Mouse (Mus musculus) cerebellum, adult 11 months (tissue): ENCODE data around the gene Riok2.
"Not testable (repeated sequence)": the region's sequence is repeated elsewhere in the genome, so short reads cannot be mapped to it uniquely, and the experiment has no call there.

Experiments used
- DNase-seq: peaks from one replicate; pipeline ENCODE4 v3.0.0; 2022

The Riok2 gene

GRCm38 (mm10) chr17:17373918-17374910 is at the start of gene Riok2:
TSS of gene Riok2 (plus strand) at chr17:17374309.
- DNase-seq = peak; percentile 91

- DNase-seq = not testable (repeated sequence)
These were observed 48.1 kb upstream of the Riok2 start for GRCm38 (mm10) chr17:17326022-17326421.

- no peak for DNase-seq
These were observed 47.5 kb upstream of the Riok2 start for GRCm38 (mm10) chr17:17326636-17327035.

GRCm38 (mm10) chr17:17345374-17346183 is 28.5 kb upstream of the Riok2 start:
- DNase-seq = not testable (repeated sequence)

- DNase-seq = not testable (repeated sequence)
These were observed 27.8 kb upstream of the Riok2 start for GRCm38 (mm10) chr17:17346281-17346680.

- no peak for DNase-seq
These were observed 575 bp upstream of the Riok2 start for GRCm38 (mm10) chr17:17373550-17373917.

- no peak for DNase-seq
These were observed 1.5 kb downstream of the Riok2 start for GRCm38 (mm10) chr17:17375581-17375980.

GRCm38 (mm10) chr17:17383703-17384102 is 9.6 kb downstream of the Riok2 start:
- no peak for DNase-seq

- no peak for DNase-seq
These were observed 10.4 kb downstream of the Riok2 start for GRCm38 (mm10) chr17:17384502-17384901.

- no peak for DNase-seq
These were observed 12.0 kb downstream of the Riok2 start for GRCm38 (mm10) chr17:17386117-17386516.

GRCm38 (mm10) chr17:17391823-17392222 is 17.7 kb downstream of the Riok2 start:
- no peak for DNase-seq

- DNase-seq = no peak
These were observed 18.8 kb downstream of the Riok2 start for GRCm38 (mm10) chr17:17392863-17393262.

GRCm38 (mm10) chr17:17393300-17393699 is 19.2 kb downstream of the Riok2 start:
- no peak for DNase-seq

- DNase-seq = peak; percentile 64
These were observed 20.2 kb downstream of the Riok2 start for GRCm38 (mm10) chr17:17394336-17394735.

- DNase-seq = no peak
These were observed 22.8 kb downstream of the Riok2 start for GRCm38 (mm10) chr17:17396869-17397268.

GRCm38 (mm10) chr17:17398664-17399063 is 24.6 kb downstream of the Riok2 start:
- DNase-seq = no peak

GRCm38 (mm10) chr17:17402222-17403004 is 28.3 kb downstream of the Riok2 start, which contains the start of gene Lix1:
TSS of gene Lix1 (plus strand) at chr17:17402672.
- DNase-seq = no peak

GRCm38 (mm10) chr17:17403038-17403437 is 28.9 kb downstream of the Riok2 start:
- DNase-seq = no peak

GRCm38 (mm10) chr17:17403578-17404112 is 29.5 kb downstream of the Riok2 start:
- DNase-seq = no peak

- DNase-seq = no peak
These were observed 30.9 kb downstream of the Riok2 start for GRCm38 (mm10) chr17:17404811-17405544.

GRCm38 (mm10) chr17:17405606-17406005 is 31.5 kb downstream of the Riok2 start:
- DNase-seq = no peak

GRCm38 (mm10) chr17:17408137-17408536 is 34.0 kb downstream of the Riok2 start:
- no peak for DNase-seq
